In genomic region chr2:27421293-27422068, GRCm38 (mm10) we compare ENCODE assay signal across 8 mouse cellular contexts. TPM values are rescaled to one million over a fixed set of nuclear protein-coding genes. Genes with fewer than 3 reads are reported as not detected.
A peak's percentile ranks its signal among the peaks of the same experiment; 100 is the strongest.
DNase-seq lines count a peak whose midpoint lies in the region; ATAC-seq lines count a peak whose summit lies in the region.
"Had no signal": no experiment of that assay in that cellular context is flagged by ENCODE, and none has a peak within 500 bp of the region (broad histone marks: within the 10 kb centered on the region; RNA-seq: fewer than 3 reads in every experiment).

No protein-coding gene starts in this region.

- peak overlapping the region; percentile 52 for H3K9ac ChIP-seq in neural tube, embryonic 13.5 days
- H3K9ac ChIP-seq in neural tube, embryonic 14.5 days (replicated peaks; ENCODE audit: low read depth, low read length) = 0 out of 2 replicates have a peak overlapping the region, but pooled peaks have one; percentile 17
- H3K9ac ChIP-seq: liver, embryonic 14.5 days had no signal

- H3K4me2 ChIP-seq in neural tube, embryonic 13.5 days = peak overlapping the region; percentile 31
- peak overlapping the region; percentile 28; the same call in 1 of the 2 replicates for H3K4me2 ChIP-seq in neural tube, embryonic 14.5 days (ENCODE audit: low read depth, low read length)

- DNase-seq in neural tube, embryonic 10.5 days (ENCODE audit: extremely low spot score, low spot score) = no peak
- DNase-seq in cerebellum, postnatal 4 days (ENCODE audit: low spot score in 2 of 2) = peak; percentile 38 to 81
- peak; percentile 52 to 74 for DNase-seq in layer of hippocampus, postnatal 14 days (ENCODE audit: low spot score in 2 of 2)
- DNase-seq in frontal cortex, postnatal 10 days (ENCODE audit: low spot score in 2 of 2) = no peak
- no peak for DNase-seq in spleen, postnatal 10 days (ENCODE audit: low spot score in 2 of 2)

- peak; percentile 32; the same call in 1 of the 2 replicates for ATAC-seq in neural tube, embryonic 13.5 days (ENCODE audit: low read depth)
- ATAC-seq in neural tube, embryonic 14.5 days (ENCODE audit: low read depth) = no peak

- H3K9me3 ChIP-seq in neural tube, embryonic 13.5 days = no peaks in the 10 kb centered on the region
- H3K9me3 ChIP-seq in neural tube, embryonic 14.5 days (ENCODE audit: control insufficient read depth, low read length) = no peaks in the 10 kb centered on the region

- no peaks in the 10 kb centered on the region for H3K27me3 ChIP-seq in neural tube, embryonic 13.5 days
- H3K27me3 ChIP-seq in neural tube, embryonic 14.5 days (ENCODE audit: control insufficient read depth, insufficient read depth, low read length) = no peaks in the 10 kb centered on the region

- H3K36me3 ChIP-seq in neural tube, embryonic 13.5 days = no peaks in the 10 kb centered on the region
- no peaks in the 10 kb centered on the region for H3K36me3 ChIP-seq in neural tube, embryonic 14.5 days (ENCODE audit: control insufficient read depth, insufficient read depth, low read length)

- 45% methylated on average over 20 of the region's 20 CpGs for WGBS in neural tube, embryonic 13.5 days
- 43% methylated on average over 20 of the region's 20 CpGs for WGBS in neural tube, embryonic 14.5 days

- H3K27ac ChIP-seq in neural tube, embryonic 13.5 days (replicated peaks) = peak overlapping the region; percentile 87
- H3K27ac ChIP-seq in neural tube, embryonic 14.5 days (ENCODE audit: low read depth, low read length) = peak overlapping the region; percentile 40
- H3K27ac ChIP-seq: liver, embryonic 14.5 days had no signal

- no peak overlapping the region; the same call in 1 of the 2 replicates for H3K4me3 ChIP-seq in neural tube, embryonic 13.5 days
- no peak overlapping the region for H3K4me3 ChIP-seq in neural tube, embryonic 14.5 days (ENCODE audit: low read depth, low read length)

- H3K4me1 ChIP-seq in neural tube, embryonic 13.5 days (replicated peaks) = peaks cover 86% of the 10 kb centered on the region
- peaks cover 51% of the 10 kb centered on the region for H3K4me1 ChIP-seq in neural tube, embryonic 14.5 days (ENCODE audit: control insufficient read depth, insufficient read depth, low read length)

RNA-seq across cellular contexts. Expression of gene Vav2, which starts 5.4 kb away (rescaled TPM):
- polyA plus RNA-seq in neural tube, embryonic 13.5 days (2015; fragmentation: Nextera tagmentation; extraction: Ambion mirVana) = 14.8 and 15.3 TPM in 2 replicates
- total RNA-seq in layer of hippocampus, postnatal 14 days (2021) = 10 to 100 TPM; 19.5 to 21.8 TPM
- polyA plus RNA-seq in neural tube, embryonic 14.5 days (2014; fragmentation: Nextera tagmentation; extraction: Ambion mirVana) = 14.5 and 18.7 TPM in 2 replicates

RNA-seq across cellular contexts. Expression of gene Brd3os, which starts 20.6 kb away (rescaled TPM):
- polyA plus RNA-seq in neural tube, embryonic 13.5 days (2015; fragmentation: Nextera tagmentation; extraction: Ambion mirVana) = 30.0 and 30.5 TPM in 2 replicates
- total RNA-seq in layer of hippocampus, postnatal 14 days (2021) = 10 to 100 TPM; 23.4 to 25.8 TPM
- polyA plus RNA-seq in neural tube, embryonic 14.5 days (2014; fragmentation: Nextera tagmentation; extraction: Ambion mirVana) = 39.6 and 51.2 TPM in 2 replicates

Comparison
In these comparisons a context has a peak if more than half of its experiments do, and no peak if none do; other contexts are left out.
1. DNase-seq: peak in cerebellum, postnatal 4 days (2 of 2) and layer of hippocampus, postnatal 14 days (2 of 2); none in neural tube, embryonic 10.5 days (single experiment), frontal cortex, postnatal 10 days (0 of 2) and spleen, postnatal 10 days (0 of 2).